In the genomic region with DNA sequence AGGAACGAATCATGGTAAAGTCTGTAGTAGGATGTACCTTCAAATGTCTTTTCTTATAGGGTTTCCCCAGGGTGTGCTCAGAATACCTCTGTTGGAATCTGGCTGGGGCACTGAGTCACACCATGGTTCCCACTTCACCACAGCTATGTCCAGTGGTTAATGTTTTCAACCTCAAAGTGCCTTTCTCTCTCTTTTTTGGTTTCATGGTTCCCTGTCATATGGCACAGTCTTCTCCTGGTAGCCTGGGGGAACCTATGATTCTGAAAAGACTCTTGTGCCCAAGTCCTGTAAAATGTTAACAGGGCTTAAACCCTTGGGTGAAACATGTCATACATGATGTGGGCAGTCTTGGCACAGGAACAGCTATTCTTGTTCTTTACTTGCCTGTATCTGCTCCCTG, we compare ENCODE assay signal across 28 mouse cellular contexts.
"Had no signal": no experiment of that assay in that cellular context is flagged by ENCODE, and none has a peak within 500 bp of the region (broad histone marks: within the 10 kb centered on the region; RNA-seq: fewer than 3 reads in every experiment).

No protein-coding gene starts in this region.

- DNase-seq: heart, postnatal 10 days; heart, postnatal 14 days; heart, postnatal 36 days; heart, postnatal 4 days; kidney, adult 11 months; kidney, adult 18-20 months; kidney, adult 2 months; kidney, adult 8-10 months; kidney, adult 9 months; kidney, postnatal 10 days; kidney, postnatal 14 days; kidney, postnatal 25 days; kidney, postnatal 36 days; kidney, postnatal 4 days; layer of hippocampus, adult 9-11 months; layer of hippocampus, postnatal 36 days had no signal

- H3K27me3 ChIP-seq: heart, embryonic 13.5 days; heart, embryonic 15.5 days; hindbrain, embryonic 12.5 days; hindbrain, embryonic 13.5 days; hindbrain, embryonic 15.5 days; intestine, embryonic 15.5 days; kidney, embryonic 15.5 days had no signal

- ATAC-seq: hindbrain, embryonic 16.5 days; hindbrain, postnatal 0 days; inflammation-experienced regulatory T-cells, adult 6 months; intestine, embryonic 15.5 days; intestine, embryonic 16.5 days; intestine, postnatal 0 days had no signal
